Mouse (Mus musculus) thymus, adult 2 months (tissue): ENCODE results near the gene Clcn6.

Experiments used
- CTCF ChIP-seq: fragments of 200-500 bp; IDR thresholded peaks from 2 replicates; pipeline ENCODE4 v1.5.1; 2012; ENCODE audit warnings: mild to moderate bottlenecking, control low read depth, low read length, moderate library complexity, borderline replicate concordance; ENCODE audit not compliant: control insufficient read depth, poor library complexity, insufficient read depth; ENCODE audit errors: extremely low read depth
- POLR2A ChIP-seq: fragments of 200-500 bp; IDR thresholded peaks from 2 replicates; pipeline ENCODE4 v1.6.1; 2012; ENCODE audit warnings: mild to moderate bottlenecking, low read length, control low read depth, moderate library complexity; ENCODE audit not compliant: control insufficient read depth, poor library complexity, insufficient read depth; ENCODE audit errors: extremely low read depth

GRCm38 (mm10) chr4:148082257-148083044 is 43.8 kb upstream of the Clcn6 start:
- TF ChIP-seq CTCF (peak; percentile 42; the same call in 1 of the 2 replicates), POLR2A (no peak)
